Mouse (Mus musculus) neural tube, embryonic 14.5 days (tissue): Measurements from ENCODE around the gene 1810046K07Rik. TPM values are rescaled to one million over a fixed set of nuclear protein-coding genes. Genes with fewer than 3 reads are reported as not detected.

Experiments
- ATAC-seq: fragments of 200-750 bp; cut with Nextera tagmentation; 2 replicates; pipeline ENCODE4 v1.8.0; 2017; ENCODE audit warnings: low read depth, mild to moderate bottlenecking, moderate TSS enrichment, moderate library complexity
- H3K27ac ChIP-seq: fragments of 300-500 bp; sonication (generic); 2 replicates; pipeline ENCODE4 v1.5.1; 2014; ENCODE audit warnings: low read depth, mild to moderate bottlenecking, control low read depth, low read length, moderate library complexity, mixed read lengths
- H3K27me3 ChIP-seq: fragments of 300-500 bp; sonication (generic); 2 replicates; pipeline ENCODE4 v1.6.1; 2014; ENCODE audit warnings: low read length; ENCODE audit not compliant: control insufficient read depth, insufficient read depth
- H3K36me3 ChIP-seq: fragments of 300-500 bp; sonication (generic); 2 replicates; pipeline ENCODE4 v1.6.1; 2014; ENCODE audit warnings: low read length, mixed read lengths; ENCODE audit not compliant: control insufficient read depth, insufficient read depth
- H3K4me1 ChIP-seq: fragments of 300-500 bp; sonication (generic); 2 replicates; pipeline ENCODE4 v1.6.1; 2014; ENCODE audit warnings: low read length; ENCODE audit not compliant: control insufficient read depth, insufficient read depth
- H3K4me2 ChIP-seq: fragments of 300-500 bp; sonication (generic); 2 replicates; pipeline ENCODE4 v1.6.1; 2014; ENCODE audit warnings: mild to moderate bottlenecking, low read depth, low read length, control low read depth
- H3K4me3 ChIP-seq: fragments of 300-500 bp; sonication (generic); 2 replicates; pipeline ENCODE4 v1.5.1; 2014; ENCODE audit warnings: low read depth, low read length, control low read depth, mixed read lengths
- H3K9ac ChIP-seq: fragments of 300-500 bp; sonication (generic); replicated peaks from 2 replicates; pipeline ENCODE4 v1.6.1; 2014; ENCODE audit warnings: low read depth, mild to moderate bottlenecking, control low read depth, low read length, mixed read lengths
- H3K9me3 ChIP-seq: fragments of 300-500 bp; sonication (generic); 2 replicates; pipeline ENCODE4 v1.6.1; 2016; ENCODE audit warnings: low read length; ENCODE audit not compliant: control insufficient read depth
- WGBS: fragments of 180-500 bp; shearing (Covaris S2); extraction: QIAGEN DNeasy Blood & Tissue Kit; methylation state at CpG from one replicate; pipeline ENCODE4 v1.1.7; 2014; 5-methylcytosine and 5-hydroxymethylcytosine counted together
- polyA plus RNA-seq: library from polyadenylated mRNA; unstranded; fragments of >200 nt; fragmentation: Nextera tagmentation; extraction: Ambion mirVana; gene quantifications from 2 replicates; pipeline ENCODE4 v1.2.1, GENCODE M21; 2014

1810046K07Rik gene
- polyA plus RNA-seq, 1 experiment from 2014 or later = not detected

DNA sequence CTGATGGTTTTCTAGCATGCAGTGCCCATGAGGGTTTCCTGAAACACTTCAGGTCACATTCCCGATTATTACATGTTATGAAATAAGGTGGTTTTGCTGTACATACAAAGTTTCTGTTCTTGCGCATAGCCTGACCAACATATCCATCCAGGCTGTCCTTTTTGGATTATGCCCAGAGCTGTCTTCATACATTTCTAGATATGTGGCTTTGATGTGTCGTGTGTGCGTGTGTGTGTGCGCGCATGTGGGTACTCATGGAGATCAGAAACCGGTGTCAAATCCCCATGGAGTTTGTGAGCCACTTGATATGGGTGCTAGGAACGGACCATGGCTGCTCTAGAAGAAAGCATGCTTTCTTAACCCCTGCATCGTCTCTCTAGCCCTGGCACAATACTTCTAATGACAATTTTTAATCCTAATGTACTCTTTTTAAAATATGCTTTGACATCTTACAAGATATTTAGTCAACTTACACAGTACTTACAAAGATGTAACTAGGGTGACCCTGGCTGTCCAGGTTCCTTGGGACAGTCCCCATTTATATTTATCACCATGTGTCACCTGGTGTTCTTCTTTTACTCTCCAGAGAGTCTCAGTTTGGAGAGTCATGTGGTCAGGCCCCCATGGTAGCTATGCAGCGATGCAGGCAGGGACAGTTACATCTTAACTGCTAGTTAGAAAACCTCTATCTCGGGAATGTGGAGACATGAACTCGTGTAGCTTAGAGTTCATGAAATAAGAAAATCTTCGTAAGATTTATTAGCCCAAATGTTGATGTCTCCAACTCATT is 2.9 kb upstream of the 1810046K07Rik start:
- H3K4me1 ChIP-seq = no peaks in the 10 kb centered on the region
- no peak for ATAC-seq
- H3K27ac ChIP-seq = no peak overlapping the region
- no peak overlapping the region for H3K9ac ChIP-seq
- no peak overlapping the region for H3K4me3 ChIP-seq
- 94% methylated on average over 13 of the region's 13 CpGs for WGBS
- H3K27me3 ChIP-seq = no peaks in the 10 kb centered on the region
- no peaks in the 10 kb centered on the region for H3K36me3 ChIP-seq
- H3K9me3 ChIP-seq = no peaks in the 10 kb centered on the region
- H3K4me2 ChIP-seq = no peak overlapping the region

DNA sequence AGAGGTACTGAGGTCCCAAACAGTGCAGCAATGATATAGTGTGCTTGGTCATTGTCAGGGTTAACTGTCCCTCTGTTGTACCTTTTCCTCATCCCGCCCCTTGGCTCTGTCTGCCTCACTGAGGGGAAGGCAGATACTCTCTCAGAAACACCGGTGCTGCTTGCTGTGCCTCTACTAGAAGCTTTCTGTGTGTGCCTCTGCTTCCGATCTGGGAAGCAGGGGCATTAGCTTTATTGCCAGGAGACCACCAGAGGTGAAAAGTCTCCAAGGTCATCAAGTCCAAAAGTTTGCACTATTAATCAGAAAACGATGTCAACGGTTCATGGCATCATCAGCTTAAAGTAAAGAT is 1.2 kb downstream of the 1810046K07Rik start:
- H3K9me3 ChIP-seq = no peaks in the 10 kb centered on the region
- WGBS = 83% methylated on average over 5 of the region's 5 CpGs
- ATAC-seq = no peak
- no peak overlapping the region for H3K4me2 ChIP-seq
- H3K36me3 ChIP-seq = no peaks in the 10 kb centered on the region
- H3K4me1 ChIP-seq = no peaks in the 10 kb centered on the region
- no peaks in the 10 kb centered on the region for H3K27me3 ChIP-seq
- no peak overlapping the region for H3K4me3 ChIP-seq
- H3K27ac ChIP-seq = no peak overlapping the region
- H3K9ac ChIP-seq = no peak overlapping the region

DNA sequence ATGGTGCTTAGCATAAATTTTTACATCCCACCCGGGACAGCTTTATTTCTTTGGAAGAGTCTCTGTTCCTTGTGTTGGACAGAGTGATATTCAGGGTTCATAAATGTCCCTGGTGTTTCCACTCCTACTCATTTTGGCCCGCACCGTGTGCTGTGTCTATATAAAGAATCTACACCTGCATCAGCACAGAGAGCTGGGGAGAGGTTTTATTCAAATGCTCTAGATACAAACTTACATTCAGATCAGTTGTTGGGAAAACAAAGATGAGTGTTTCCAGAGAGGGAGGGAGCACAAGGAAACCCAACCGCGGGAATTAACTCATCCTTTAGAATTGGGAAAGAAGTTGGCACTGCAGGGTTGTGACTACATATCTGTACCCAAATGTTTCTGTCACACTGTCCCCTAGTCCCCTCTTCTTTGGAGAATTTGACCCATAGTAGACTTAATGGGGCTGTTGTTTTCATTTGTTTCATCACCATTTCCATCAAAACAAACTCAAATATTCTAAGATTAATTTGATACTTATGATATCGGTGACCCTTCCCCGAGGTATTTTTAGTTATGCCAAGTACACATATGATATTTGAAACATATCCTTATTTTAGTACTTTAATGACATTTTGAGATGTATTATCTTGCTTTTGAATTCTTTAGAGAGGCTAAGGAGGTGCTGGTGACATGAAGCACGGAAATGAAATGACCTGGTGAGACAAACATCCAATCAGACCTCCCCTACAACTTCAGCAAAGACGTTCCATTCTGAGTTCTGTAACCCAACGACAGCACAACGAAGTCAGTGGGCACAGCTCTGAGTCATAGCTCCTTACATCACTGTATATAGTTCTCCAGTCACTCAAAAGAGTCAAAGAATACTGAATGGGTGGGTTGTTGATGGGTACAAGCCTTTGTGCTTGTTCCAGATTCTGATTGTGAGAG is 1.8 kb downstream of the 1810046K07Rik start:
- Histone ChIP-seq H3K9ac (no peak overlapping the region), H3K9me3 (no peaks in the 10 kb centered on the region), H3K27me3 (no peaks in the 10 kb centered on the region), H3K4me1 (no peaks in the 10 kb centered on the region), H3K4me3 (no peak overlapping the region), H3K4me2 (no peak overlapping the region), H3K36me3 (no peaks in the 10 kb centered on the region), H3K27ac (no peak overlapping the region)
- WGBS = 86% methylated on average over 11 of the region's 11 CpGs
- ATAC-seq = no peak

DNA sequence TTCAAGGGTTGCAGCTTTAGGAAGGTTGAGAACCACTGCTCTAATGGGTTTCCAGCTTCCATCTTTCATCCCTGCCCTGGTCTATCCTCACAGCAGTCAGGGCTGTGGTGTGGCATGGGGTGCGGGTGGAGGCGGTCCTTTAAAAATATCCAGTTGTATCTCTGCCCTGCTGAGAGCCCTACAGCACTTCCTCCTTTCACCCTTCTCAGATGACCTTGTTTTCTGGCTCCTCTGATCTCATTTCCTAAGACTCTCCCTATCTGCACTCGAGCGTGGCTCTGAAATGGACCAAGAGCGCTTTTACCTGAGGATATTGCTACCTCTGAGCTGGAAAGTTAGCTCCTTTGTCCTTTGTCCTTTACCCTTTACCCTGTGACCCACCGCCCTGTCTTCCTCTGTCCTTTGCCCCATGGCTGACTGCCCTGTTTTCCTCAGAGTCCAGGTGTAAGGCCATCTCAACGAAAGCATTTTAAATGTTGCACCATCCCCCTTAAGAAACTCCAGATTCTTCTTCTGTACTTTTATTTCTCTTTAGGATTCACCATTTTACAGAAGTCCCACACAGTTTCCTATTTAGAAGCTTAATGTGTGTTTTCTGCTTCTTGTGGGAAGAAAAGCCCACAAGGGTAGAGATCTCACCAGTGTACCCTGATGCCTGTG is 4.2 kb downstream of the 1810046K07Rik start:
- Histone ChIP-seq H3K4me3 (no peak overlapping the region), H3K9ac (no peak overlapping the region), H3K27ac (no peak overlapping the region), H3K4me2 (no peak overlapping the region), H3K4me1 (no peaks in the 10 kb centered on the region), H3K36me3 (no peaks in the 10 kb centered on the region), H3K9me3 (no peaks in the 10 kb centered on the region), H3K27me3 (no peaks in the 10 kb centered on the region)
- WGBS = 85% methylated on average over 7 of the region's 7 CpGs
- ATAC-seq = no peak

DNA sequence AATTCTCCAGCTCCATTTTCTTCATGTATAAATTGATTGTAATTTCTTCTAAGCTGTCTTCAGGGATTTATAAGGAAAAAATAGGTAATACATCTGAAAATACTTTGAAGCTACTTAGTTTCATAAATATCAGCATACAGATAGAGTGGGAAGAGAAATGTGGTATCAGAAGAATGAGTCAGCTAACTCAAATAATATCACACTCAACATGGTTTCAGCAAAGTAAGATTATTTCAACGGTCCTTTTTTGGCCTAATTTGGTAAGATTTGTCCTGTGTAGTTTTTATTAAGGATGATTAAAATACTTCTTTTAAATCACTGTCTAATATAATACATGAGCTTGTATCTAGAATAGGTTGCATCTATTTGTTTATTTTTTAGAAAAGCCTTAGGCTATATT is 8.6 kb downstream of the 1810046K07Rik start:
- no peak overlapping the region for H3K9ac ChIP-seq
- no peak overlapping the region for H3K27ac ChIP-seq
- no peaks in the 10 kb centered on the region for H3K36me3 ChIP-seq
- H3K4me1 ChIP-seq = no peaks in the 10 kb centered on the region
- no peak overlapping the region for H3K4me2 ChIP-seq
- 95% methylated on average over 1 of the region's 1 CpGs for WGBS
- H3K27me3 ChIP-seq = no peaks in the 10 kb centered on the region
- no peak overlapping the region for H3K4me3 ChIP-seq
- H3K9me3 ChIP-seq = no peaks in the 10 kb centered on the region
- ATAC-seq = no peak

DNA sequence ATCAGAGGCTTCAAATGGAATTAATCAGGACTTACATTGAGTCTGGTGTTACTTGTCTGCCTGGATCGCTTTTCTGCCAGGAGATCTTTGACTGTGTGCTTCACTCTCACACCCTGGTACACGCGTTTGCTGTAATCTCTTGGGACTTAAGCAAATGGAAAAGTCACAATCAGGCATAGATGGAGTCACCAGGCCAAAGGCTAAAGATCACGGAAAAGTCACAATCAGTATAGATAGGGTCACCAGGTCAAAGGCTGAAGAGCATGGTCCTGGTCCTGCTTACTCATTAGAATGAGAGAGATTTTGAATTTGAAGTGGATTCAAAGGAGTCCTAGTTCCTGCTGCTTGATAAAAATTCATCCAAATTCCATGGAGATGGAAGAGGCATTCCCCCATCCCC is 10.5 kb downstream of the 1810046K07Rik start:
- WGBS = 83% methylated on average over 4 of the region's 4 CpGs
- H3K27ac ChIP-seq = no peak overlapping the region
- no peaks in the 10 kb centered on the region for H3K9me3 ChIP-seq
- H3K4me3 ChIP-seq = no peak overlapping the region
- H3K36me3 ChIP-seq = no peaks in the 10 kb centered on the region
- no peaks in the 10 kb centered on the region for H3K4me1 ChIP-seq
- no peak overlapping the region for H3K9ac ChIP-seq
- no peak for ATAC-seq
- no peaks in the 10 kb centered on the region for H3K27me3 ChIP-seq
- no peak overlapping the region for H3K4me2 ChIP-seq

DNA sequence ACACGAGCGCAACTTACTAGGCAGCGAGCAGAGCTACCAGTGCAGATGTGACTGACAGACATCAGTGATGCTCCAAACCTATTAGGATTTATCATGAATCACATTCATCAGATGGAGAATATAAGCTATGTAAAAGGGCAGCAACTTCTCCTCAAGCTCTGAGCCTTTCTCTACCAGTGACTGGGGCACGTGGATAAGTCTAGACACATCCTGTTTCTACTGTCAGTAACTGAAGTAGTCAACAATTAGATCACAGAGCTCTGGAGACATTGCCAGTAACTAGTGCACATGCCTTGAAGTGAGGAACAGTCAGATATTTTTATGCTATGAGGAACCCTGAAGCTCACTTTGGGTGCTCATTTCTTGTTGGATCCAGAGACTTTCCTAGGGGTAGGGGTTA is 11.4 kb downstream of the 1810046K07Rik start:
- WGBS = 92% methylated on average over 4 of the region's 4 CpGs

DNA sequence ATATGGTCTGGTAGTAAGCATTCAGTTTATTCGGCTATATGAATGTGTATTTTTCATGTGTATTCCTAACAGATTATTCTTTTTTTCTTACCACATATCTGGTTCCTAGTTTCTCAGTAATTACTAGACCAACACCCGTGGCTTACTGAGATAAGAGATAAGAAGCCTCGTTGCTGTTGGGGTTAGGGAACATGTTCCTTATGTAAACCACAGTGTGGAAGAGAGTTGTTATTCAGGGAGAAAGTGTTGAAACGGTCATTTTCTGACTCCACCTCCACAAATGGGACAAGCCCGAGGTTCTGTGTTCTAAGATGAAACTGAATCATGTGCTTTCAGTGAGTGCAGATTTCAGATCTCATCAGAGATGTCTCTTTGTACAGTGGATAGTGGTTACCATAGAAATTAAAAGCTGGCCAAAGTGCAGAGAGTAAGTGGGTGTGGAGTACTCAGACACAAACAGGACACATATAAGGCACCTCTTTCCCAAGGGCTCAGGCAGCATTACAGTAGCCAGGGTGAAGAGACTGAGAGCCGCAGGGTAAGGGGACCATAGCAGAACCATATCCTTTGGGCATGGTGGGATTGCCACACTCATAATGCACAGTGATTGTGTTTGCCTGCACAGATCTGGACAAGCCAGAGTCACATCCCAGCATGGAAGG is 13.2 kb downstream of the 1810046K07Rik start:
- Histone ChIP-seq H3K4me3 (no peak overlapping the region), H3K27ac (no peak overlapping the region), H3K9ac (no peak overlapping the region), H3K4me1 (no peaks in the 10 kb centered on the region), H3K9me3 (no peaks in the 10 kb centered on the region), H3K36me3 (no peaks in the 10 kb centered on the region), H3K4me2 (no peak overlapping the region), H3K27me3 (no peaks in the 10 kb centered on the region)
- ATAC-seq = no peak
- 89% methylated on average over 6 of the region's 6 CpGs for WGBS

More for the DNA sequence above, 11.4 kb downstream of the 1810046K07Rik start:
- Histone ChIP-seq H3K36me3 (no peaks in the 10 kb centered on the region), H3K4me3 (no peak overlapping the region), H3K4me1 (no peaks in the 10 kb centered on the region), H3K27me3 (no peaks in the 10 kb centered on the region), H3K9me3 (no peaks in the 10 kb centered on the region), H3K9ac (no peak overlapping the region), H3K27ac (no peak overlapping the region), H3K4me2 (no peak overlapping the region)
- no peak for ATAC-seq
